Mouse (Mus musculus) adrenal gland (tissue): ENCODE measurements around the gene Crybb2.

Experiments used
- intact Hi-C: fragments of 180-260 bp; cut with DNase I; formaldehyde crosslinking; loops from one replicate; pipeline ENCODE4 v1.15.1; 2025

Gene Crybb2

GRCm38 (mm10) chr5:113035094-113036047 lies 34.5 kb downstream of the Crybb2 start:
- intact Hi-C loops: no loop called here

DNA sequence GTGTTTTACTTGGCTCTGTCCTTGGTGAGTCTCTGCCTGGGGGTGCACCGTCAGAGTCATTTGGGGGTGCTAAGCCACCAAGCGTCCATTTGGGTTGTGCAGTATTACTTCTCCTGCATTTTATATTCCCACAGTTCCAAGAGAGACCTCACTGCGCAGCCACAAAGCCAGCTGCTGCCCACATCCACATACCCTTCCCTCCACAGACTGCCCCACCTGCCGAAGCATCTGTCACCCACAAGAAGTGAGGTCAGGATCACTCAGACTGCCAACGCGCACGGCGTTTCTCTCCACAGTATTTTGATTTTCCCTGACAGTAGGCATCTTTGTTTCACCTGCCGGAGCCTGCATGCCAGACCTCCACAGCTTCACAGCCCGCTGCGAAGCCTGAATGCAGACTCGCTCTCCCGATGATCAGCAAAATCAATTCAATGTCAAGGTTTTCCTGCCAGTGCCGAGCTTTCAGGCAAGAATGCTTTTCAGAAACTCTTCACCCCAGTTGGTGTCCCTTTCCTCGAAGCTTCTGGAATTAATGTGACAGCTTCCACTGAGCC lies 38.6 kb downstream of the Crybb2 start:
- intact Hi-C loops: no loop called here

GRCm38 (mm10) chr5:113030082-113030481 lies 39.8 kb downstream of the Crybb2 start:
- intact Hi-C loops: no loop called here

DNA sequence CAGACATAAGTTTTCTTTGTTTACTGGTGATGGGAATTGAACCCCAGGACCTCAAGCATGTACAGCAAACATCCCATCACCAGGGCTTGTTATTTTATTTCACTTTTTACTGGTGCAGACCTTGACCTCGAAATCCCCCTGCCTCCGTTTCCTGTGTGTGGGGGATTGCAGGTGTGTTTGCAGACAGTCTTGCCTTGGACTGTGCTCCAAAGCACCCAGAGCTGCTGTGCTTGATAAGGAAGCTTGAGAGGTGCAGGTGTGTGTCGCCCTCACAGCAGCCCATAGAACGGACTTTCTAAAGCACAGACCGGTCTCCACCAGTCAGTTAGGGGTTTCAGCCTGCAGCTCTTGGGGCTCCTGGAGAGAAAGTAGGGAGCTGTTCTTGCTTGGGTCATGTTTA lies 43.2 kb downstream of the Crybb2 start:
- intact Hi-C loops: no loop called here

- intact Hi-C loops: no loop called here
Observed at GRCm38 (mm10) chr5:113024154-113024764, 45.7 kb downstream of the Crybb2 start.

- intact Hi-C loops: no loop called here
Observed at GRCm38 (mm10) chr5:113018190-113018589, 51.7 kb downstream of the Crybb2 start.

- intact Hi-C loops: no loop called here
Observed at GRCm38 (mm10) chr5:113017004-113017403, 52.9 kb downstream of the Crybb2 start.

DNA sequence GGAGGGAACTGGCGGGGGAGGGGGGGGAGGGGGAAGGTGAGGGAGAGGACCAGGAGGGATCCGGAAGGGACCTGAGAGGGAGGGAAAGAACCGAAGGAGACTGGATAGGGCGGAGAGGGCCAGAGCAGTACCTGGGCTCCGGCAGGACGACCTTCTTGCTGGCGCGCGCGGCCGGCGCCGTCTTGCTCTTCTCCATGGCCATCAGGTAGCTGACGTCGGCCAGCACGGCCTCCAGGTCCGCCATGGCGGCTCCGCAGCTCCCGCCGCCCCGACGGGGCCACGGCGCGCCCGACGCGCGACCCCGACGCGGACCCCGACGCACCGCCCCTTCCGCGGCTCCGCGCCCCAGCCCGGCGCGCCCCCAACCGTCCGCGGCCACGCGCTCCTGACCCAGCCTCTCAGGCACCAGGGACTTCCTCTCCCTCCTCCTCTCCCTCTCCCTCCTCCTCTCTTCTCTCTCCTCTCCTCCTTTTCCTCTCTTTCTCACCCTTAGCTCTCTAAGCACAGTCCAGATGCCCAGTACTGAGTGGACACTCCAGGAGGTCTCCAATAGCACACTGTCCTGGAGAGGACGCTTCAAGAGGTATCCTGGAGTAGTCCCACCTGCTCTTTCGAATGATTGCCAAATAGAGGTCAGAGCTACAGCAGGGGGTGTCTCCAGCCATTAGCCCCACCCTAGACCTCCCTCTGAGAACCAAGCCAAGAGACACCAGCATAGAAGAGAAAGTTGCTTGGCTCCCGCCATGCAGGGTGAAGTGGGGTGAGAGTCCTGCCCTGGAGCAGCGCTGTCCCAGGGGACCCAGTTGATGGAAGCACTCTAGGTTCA lies 54.5 kb downstream of the Crybb2 start, which contains the start of gene Grk3:
Gene Grk3 (minus strand): TSS at position 556 of the 826 bp plus-strand sequence.
- intact Hi-C loops: no loop called here

GRCm38 (mm10) chr5:113014808-113015235 lies 55.1 kb downstream of the Crybb2 start:
- intact Hi-C loops: no loop called here

- intact Hi-C loops: no loop called here
Observed at GRCm38 (mm10) chr5:113014111-113014807, 55.7 kb downstream of the Crybb2 start.

GRCm38 (mm10) chr5:113011926-113012325 lies 58.0 kb downstream of the Crybb2 start:
- intact Hi-C loops: no loop called here

DNA sequence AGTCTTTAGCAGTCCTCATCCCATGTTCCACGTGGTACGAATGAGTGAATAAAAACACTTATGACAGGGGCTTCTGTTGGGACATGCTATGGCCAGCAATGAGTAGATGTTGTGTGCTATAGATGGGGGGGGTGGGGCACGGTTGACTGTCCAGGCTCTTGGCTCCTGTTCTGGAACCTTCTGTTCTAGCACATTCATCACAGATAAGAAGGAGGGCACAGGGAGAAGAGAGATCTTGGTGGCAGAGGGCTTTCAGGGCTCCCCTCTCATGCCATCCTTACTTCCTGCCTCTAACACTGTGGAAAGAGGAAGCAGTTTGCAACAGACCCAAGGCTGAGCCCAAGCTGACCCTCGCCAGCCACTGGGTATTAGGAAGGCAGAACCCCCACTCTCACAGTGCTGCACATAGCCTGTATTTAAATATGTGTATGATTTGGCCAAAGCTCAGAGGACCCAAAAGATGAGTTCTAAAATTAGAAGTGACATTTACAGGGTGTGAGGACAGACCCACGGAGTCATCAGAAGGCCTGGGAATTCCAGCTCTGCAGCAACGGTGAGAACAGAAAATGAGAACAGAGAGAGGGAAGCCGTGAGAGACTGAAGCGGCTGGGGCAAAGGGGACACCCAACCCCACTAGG lies 60.6 kb downstream of the Crybb2 start:
- intact Hi-C loops: no loop called here

DNA sequence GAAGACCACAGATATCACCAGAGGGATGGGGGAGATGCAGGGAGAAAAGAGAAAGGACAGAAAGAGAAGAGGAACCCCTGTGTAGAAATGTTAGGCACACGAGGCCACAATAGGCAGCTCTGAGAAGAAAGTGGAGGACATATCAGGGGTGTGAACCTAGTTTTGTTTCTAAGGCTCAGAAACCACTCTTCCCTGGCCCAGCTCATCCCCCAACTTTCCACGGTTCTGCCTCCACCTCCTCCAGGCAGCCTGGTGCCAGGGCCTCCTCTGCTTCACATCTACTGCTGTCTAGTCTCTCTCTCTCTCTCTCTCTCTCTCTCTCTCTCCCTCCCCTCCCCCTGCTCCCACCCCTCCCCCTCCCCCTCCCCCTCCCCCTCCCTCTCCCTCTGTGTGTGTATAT lies 61.4 kb downstream of the Crybb2 start:
- intact Hi-C loops: no loop called here
